Mouse (Mus musculus): ENCODE measurements around the gene Npas3. TPM values are rescaled to one million over a fixed set of nuclear protein-coding genes. Genes with fewer than 3 reads are reported as not detected.

Gene Npas3
- total RNA-seq, 2 experiments from 2014 or later: 43.7 to 47.4 TPM

DNA sequence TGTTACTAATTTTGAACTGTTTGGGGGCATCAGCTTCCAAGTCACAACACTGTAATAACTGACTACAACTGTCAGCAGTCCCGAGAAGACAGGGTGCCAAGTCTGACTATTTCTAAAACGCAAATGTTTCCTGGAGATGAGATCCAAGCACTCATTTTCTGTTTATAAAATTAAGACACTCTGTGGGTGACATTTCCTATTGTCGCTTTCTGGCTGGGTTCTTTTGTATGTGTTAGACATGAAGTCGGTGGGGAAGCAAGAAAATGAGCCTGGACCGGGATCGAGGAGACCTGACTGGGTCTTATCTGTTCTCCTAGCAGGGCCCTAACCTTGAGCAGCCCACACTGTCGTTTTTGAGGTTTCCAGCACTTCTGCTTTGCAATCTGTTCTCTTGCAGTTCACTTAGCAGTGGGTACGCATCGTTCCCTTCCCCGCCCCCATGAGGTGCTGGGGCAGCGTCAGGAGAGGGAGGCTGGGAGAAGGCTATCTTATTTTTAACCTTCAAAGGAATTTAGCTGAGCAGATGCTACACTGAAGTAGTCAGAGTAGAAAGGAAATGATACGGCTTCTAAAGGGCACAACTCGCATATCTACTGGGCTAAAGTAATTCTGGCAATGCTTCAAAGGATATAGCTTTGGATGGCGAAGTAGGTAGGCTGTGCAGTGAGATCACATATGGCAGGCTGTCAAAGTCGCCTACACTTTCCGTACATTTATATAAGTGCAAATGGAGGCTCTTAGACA is 593.6 kb downstream of the Npas3 start:
- no peak for DNase-seq
- intact Hi-C loops (cut with DNase I): no loop called here

DNA sequence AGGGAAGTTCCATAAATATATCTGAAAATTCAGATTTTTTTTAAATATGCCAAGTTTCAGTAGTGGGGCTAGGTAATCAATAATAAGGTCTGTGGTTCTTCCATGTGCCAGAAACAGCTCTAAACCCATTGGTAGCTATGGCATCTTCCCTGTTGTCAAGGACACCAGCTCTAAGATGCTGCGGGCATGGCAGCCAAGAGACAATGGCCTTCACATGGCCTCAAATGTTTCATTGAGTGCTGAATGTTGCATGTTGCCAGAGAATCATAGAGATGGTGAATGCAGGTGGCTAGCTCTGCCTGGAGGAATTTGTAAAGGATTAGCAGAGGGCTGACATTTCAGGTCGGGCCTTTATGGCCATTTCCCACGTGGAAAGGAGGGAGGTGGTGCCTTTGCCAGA is 595.1 kb downstream of the Npas3 start:
- intact Hi-C loops (cut with DNase I): no loop called here
- no peak for DNase-seq

DNA sequence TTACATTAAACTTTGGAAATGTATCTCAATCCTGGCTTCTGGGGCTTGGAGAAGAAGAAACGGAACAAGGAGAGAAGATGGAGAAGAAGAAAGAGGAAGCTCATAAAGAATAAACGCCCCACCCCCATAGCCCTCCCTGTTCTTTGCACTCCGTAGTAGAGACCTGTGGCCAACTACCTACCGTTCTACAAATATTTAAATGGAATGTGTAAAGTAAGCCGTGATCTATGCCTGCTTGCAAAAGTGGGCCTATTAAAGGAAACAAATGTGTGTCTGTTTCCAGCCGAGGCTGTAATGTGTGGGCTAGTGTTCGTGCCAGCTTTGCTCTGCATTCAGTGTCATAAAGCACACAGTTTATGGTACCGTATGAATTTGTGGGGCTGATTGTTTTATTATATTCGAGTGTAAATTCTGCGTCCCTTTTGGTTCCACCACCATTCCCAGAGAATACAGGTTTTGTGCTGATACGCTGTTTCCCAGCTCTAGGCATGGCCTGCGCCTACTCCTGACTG is 597.7 kb downstream of the Npas3 start:
- intact Hi-C loops (cut with DNase I): no loop called here
- no peak for DNase-seq

DNA sequence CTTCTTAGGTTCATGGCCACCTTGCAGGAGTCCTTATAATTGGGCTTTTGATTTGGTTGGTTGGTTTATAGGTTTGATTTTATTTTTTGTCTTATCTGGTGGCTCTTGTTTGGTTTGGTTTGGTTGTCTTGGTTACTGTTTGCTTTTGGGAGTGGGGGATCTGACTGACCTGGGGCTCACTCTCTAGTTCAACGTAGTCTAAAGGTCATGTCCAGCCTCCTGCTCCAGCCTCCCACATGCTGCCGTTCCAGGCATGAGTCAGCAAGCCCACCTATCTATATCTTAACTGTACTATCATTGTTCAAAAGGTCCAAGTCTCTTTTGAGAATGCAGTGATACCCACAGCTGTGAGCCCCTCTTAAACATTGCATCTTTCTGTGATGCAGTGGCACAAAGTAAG is 600.8 kb downstream of the Npas3 start:
- DNase-seq: no peak
- intact Hi-C loops (cut with DNase I): no loop called here

DNA sequence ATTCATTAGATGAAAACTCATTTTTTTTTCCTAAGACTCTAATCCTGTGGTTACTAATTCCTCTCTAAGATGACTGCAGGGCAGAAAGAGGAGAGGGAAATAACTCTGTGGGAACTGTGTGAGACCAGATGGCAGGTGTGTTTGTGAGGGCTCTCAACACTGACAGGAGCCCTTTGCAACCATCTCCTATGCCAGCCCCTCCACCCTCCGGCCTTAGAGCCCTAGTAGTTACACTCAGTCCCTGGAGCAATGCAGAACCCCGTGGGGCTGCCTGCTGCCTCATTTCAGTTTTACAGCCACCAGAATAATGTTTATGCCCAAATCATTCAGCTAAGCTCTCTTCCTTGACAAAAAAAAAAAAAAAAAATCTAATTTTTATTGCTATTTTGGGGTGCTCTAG is 604.0 kb downstream of the Npas3 start:
- intact Hi-C loops (cut with DNase I): no loop called here

DNA sequence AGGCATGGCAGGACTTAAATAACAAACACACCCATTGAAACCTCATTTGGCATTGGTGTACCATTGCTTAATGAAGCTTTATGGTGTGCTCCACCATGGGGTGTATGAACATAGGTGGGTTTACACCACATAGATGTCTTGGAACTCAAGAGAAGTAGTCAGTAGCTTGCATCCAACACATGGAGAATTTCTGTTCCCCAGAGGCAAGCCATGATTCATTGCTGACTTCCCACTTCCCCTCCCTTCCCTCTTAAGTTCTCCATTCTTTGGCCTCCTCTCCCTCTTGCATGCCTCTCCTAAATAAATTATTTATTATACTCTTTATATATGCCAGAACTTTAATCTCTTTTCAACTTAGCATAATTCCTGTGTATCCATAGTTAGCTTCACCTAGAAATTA is 611.7 kb downstream of the Npas3 start:
- no peak for DNase-seq
- intact Hi-C loops (cut with DNase I): no loop called here

More for the DNA sequence above, 604.0 kb downstream of the Npas3 start:
- no peak for DNase-seq

DNA sequence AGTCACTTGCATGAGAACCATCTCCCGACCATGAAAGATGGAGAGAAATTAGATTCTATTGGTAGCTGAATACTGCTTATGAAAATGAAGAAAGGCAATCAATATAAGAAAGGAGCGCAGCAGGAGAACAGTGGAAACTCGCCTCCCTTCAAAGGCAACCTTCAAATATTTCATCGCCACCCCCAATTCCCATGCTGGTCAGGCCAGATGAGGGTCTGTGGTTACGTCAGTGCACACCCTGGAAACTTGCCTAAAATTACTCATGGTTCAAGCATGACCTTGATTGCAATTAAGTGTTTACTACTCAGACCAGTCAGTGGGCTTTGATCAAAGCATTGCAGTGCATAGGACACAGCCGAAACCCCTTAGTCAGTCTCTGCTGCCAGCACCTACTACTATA is 613.8 kb downstream of the Npas3 start:
- intact Hi-C loops (cut with DNase I): no loop called here
- DNase-seq: no peak

DNA sequence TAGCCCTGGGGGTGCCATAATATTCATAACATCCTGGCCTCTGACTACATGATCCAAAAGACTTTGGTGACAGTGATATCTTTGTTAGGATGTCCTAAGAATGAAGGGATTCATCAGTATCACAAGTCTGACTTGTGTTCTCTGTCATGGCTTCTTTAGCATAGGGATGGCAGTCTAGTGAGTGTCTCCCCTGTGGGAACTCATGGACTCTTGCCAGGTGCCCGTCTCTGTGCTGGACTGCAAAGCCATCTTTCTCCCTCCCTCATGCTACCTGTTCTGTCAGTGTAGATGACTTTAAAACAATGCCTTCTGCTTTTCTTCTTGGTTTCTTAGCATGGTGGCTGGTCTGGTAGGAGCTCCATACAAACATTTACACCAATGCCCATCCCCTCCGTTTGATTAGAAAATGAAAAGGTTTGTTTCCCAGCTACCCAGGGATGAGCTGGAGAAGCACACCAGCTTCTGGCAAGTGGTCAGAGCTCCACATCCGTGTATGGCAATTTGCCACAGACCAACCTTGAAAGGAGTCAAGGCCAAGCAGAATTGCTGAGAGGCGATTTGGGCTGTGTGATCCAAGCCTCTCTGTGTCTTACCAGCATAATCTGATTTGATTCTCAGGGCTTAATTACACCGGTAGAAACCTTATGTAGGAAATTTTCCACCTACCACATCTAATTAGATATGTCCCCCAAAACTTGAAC is 616.1 kb downstream of the Npas3 start:
- intact Hi-C loops (cut with DNase I): no loop called here

DNA sequence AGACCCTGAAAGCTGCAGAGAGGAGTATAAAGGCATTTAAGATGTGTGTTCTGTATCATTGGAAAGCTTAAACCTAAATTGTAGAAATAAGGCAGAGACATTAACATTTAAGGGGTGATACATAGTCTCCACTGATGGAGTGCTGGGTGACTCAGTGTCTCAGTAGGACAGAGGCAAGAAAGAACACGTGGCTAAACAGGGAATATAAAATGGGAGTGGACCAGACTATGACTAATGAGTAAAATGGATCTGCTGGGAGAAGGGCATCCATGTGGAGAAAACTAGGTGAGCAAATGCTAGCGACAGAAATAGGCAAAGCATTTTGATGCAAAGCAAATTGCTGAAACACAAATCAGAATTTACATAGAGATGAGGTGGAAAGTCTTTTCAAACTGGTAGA is 617.2 kb downstream of the Npas3 start:
- intact Hi-C loops (cut with DNase I): no loop called here
- DNase-seq: no peak

More for the DNA sequence above, 616.1 kb downstream of the Npas3 start:
- peak; percentile 80 for DNase-seq

DNA sequence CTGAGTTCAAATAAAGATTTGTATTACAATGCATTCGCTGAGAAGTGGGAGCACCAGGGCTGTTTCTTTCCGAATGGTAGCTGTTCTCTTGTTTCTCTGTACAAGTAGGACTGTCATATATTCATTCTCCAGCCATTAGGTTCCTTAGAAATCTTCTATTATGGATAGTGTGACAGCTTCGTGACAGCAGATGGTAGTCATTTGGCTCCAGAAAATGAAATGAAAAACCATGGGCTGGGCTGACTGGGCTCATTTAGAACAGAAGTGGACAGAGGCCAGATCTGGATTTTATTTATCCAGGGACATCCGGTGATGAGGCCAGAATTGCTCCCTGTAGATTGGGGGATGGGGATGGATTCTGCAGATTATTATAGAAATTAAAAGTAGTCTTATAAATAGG is 621.5 kb downstream of the Npas3 start:
- DNase-seq: peak; percentile 17
- intact Hi-C loops (cut with DNase I): no loop called here

DNA sequence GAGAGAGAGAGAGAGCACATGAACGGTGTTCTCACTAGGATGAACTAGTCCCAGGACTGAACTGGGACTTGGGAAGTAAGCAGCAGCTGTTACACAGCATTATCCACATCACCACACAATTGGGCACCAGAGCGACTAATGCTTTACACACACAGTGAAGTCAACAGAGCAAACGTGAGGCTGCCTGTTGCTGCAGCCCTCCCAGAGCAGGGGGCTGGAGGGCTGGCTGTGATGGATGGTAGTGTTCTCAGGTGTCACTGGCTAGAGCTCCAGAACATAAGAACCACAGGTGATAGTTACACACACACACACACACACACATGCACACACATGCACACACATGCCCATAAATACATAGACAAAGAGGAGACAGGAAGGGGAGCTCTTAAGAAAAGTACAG is 626.7 kb downstream of the Npas3 start:
- peak; percentile 62 for DNase-seq
- intact Hi-C loops (cut with DNase I): no loop called here

DNA sequence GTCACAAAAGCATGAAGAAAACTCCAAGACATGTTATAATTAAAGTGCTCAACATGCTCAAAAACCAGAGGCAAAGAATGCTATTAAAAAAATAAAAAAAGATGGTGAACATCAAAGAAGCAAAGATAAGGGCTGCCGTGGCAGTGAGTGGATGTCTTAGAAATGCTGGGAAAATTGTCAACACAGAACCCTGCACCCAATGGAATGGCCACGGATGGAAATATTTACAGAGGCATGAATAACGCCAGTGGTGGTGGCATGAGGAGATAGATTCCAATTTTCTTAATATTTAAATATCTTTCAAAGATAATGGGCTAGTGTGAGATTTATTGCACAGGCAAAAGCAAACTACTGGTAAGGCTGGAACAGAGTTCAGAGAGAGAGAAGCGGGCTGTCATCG is 628.2 kb downstream of the Npas3 start:
- intact Hi-C loops (cut with DNase I): no loop called here

DNA sequence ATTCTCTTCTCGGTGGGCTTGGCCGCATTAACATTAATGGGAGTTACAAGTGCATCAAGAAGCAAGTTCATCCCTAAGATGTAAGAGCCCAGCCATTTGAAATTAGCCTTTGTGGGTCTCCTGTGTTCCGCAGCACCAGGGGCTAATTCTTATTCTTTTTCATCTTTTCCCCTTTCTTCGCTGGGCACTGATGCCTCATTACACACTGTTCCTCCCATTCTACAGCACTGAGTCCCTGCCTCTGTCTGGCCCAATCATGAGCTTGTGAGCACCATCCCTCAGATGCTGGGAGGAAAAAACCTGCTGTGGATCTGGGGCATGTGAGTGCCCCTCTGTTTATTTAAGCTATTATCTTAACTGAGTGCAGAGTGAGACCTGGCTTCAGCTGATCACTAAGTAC is 633.2 kb downstream of the Npas3 start:
- no peak for DNase-seq
- intact Hi-C loops (cut with DNase I): no loop called here

More for the DNA sequence above, 628.2 kb downstream of the Npas3 start:
- DNase-seq: no peak

DNA sequence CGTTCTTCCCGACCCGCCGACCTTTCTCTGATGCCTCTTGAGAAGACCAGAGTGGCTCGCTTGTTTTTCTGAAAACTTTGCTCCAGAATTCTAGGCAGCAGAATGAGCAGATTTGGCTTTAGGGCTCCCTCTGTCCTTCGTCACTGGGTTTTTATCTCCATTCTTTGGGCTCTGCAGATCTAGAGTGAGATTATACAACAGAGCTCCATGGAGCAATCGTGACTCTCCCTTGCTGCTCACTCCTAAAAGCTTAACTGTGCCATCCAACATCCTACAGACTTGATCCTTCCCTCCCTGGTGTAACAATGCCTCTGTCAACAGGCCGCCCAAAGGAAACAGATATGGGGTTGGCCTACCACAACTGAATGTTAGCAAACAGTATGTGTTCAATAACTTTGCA is 634.4 kb downstream of the Npas3 start:
- intact Hi-C loops (cut with DNase I): no loop called here
- DNase-seq: no peak

DNA sequence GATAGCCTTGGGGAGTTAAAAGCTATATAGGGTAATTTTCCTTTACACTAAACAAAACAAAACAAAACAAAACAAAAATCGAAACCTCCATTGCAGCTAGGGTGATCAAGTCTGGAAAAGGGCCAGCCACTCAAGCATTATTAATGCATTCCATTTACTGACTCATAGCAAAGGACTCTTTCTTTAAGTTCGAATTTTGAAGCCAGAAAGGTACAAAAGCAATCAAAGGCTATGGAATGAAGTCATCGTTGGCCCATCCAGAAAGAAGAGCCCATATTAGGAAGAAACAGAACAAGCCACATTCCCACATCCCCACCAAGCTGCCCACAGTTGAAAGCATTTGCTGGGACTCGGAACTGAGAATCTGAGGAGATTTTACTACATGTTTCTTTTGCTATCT is 640.1 kb downstream of the Npas3 start:
- intact Hi-C loops (cut with DNase I): no loop called here
- no peak for DNase-seq

DNA sequence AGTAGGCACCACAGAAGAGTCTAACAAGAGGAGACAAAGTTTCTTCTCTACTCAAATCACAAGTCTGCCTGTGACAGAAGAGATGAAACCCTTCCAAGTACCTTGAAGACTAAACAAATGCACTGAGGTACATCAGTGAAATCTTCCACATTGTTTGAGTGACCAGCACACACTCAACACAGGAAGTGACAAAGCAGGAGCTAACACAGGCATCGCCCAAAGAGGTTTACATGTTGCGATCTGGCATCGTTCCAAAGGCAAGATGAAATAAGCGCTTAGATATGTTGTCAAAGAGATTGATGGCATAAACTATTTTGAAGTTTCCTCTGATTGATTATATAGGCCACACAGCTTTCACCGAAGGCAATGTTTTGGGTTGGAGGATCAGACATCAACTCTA is 647.4 kb downstream of the Npas3 start:
- intact Hi-C loops (cut with DNase I): no loop called here
- no peak for DNase-seq

DNA sequence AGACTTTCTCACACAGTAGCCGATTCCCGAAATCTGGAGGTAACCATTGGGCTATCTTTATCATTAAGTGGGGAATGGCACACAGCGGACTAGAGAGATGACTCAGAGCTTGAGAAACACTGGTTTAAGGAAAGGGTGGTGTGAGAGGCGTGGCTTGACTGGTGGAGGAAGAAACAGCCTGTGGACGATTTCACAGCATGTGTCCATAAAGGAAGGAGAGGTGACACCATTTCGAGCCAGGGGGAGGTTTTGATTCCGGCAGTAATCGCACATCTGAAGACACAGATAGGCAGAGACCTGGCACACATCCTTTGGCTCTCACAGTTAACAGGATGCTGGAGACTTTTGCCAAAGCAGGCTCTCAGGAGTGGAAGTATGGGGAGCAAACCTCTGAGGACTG is 660.3 kb downstream of the Npas3 start:
- intact Hi-C loops (cut with DNase I): no loop called here
- no peak for DNase-seq

DNA sequence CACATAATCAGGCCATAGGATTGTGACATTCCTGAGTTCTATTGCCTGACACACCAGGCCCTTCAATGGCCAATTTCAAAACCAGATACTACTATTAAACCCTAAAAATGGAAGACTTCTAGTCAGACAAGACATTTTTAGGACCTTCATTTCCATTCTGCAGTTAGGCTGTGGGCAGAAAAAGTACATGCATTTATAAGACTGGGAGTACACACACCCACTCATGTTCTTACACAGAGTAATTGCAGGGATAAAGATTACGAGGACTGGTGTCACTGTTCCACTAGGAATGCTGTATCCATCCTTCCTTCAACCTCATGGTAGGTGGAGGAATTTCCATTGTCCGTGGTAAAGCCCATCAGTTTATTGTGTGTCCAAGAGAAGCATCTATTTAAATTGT is 661.7 kb downstream of the Npas3 start:
- no peak for DNase-seq
- intact Hi-C loops (cut with DNase I): no loop called here

DNA sequence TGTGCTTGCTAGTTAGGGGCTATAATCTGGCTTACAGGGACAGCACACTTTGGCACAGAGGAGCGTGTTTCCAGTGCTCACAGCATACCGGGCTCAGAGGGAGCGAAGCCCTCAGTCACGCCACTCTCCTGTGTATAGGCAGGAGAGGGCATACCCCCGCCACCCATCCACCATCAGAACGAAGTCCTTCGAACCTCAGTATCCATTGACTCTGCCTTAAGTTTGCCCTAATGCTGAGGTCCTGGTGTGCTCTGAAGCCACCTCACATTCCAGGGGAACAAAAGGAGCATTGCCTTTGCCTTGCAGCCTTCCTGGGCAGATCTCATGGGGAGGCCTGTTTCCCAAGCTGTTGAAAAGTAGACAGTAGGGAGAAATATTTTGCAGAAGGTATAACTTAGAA is 673.7 kb downstream of the Npas3 start:
- no peak for DNase-seq
- intact Hi-C loops (cut with DNase I): no loop called here

DNA sequence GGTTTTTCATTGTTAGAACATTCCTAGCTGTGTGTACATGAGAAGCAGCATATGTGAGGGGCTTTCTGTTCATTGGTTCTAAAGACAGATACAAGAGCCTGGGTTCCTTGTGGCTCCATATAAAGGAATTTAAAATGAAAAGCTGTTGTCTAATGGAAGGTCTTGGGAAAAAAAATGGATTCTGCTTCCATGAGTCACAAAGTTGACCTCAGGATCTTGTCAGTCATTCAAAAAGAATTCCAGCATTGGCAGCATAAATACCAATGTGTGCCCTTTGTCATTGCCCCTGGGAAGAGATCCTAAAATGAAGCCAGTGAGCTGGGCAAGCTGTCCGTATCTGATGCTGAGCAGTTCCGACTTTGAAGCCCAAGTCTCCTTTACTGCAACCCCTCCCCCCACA is 700.3 kb downstream of the Npas3 start:
- DNase-seq: no peak
- intact Hi-C loops (cut with DNase I): no loop called here

DNA sequence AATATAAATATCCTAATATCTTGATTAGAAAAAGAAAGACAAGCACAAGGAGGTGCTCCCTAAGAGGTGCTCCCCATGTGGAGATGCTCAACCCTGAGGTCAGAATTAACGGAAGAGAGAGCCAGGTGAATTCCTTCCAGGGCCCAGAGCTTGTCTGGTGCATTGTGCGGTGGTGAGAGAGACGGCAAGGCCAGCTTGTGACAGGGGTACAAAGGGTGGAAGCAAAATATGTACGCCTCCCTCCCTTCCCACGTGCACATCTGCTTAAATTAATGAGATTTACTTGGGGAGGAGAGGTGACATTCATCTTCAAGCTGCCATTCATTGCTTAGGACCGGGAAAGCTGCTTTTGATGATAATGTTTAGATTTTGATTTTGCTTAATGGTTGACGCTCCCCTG is 713.5 kb downstream of the Npas3 start:
- intact Hi-C loops (cut with DNase I): no loop called here
- DNase-seq: no peak

DNA sequence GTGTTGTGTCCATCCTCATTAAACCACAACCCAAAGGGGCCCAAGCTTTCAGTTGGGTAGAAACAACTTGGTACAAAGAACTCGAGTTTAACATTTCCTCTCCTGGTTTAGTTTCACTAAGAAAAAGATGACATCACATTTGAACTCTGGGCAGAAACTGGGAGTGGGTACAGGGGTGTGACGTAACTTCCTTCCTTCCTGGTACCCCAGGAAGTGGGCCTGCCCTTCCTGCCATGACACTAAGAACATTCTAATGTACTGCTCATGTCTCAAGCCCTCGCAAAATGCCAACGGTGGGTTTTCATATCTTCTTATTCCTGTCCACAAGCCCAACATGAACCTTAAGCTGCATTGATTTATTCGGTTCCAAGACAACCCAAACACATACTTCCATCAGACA is 715.1 kb downstream of the Npas3 start:
- intact Hi-C loops (cut with DNase I): no loop called here
- no peak for DNase-seq

All from left cerebral cortex, postnatal 4 days (tissue).